Mouse (Mus musculus) ES-Bruce4 (cell line): ENCODE data around the gene Slc16a7.

Experiments used
- CTCF ChIP-seq: IDR thresholded peaks from one replicate; pipeline ENCODE4 v1.8.1; 2011; ENCODE audit warnings: low read depth, low read length
- EP300 ChIP-seq: IDR thresholded peaks from 2 replicates; pipeline ENCODE4 v1.6.1; 2011; ENCODE audit warnings: low read depth, low read length; ENCODE audit not compliant: insufficient read depth
- POLR2A ChIP-seq: IDR thresholded peaks from one replicate; pipeline ENCODE4 v1.8.1; 2011; ENCODE audit warnings: low read length; ENCODE audit not compliant: insufficient read depth

DNA sequence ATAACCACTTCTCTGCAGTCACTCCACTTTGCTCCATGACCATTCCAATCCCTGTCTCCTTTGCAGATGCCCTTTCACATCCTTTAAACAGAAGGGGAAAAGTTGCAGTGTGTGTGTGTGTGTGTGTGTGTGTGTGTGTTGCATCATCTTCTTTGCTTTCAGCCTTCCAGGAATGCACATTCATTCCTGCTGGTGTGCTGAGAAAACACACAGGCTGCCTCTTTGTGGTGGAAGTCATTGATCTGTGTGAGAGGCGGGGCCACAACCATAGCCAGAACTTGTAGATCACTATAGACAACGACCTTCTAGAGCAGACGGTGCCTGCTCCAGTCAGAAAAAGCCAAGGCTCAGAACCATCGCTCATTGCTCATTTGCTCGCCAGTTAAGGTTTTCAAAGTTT lies 103.9 kb downstream of the Slc16a7 start:
- TF ChIP-seq POLR2A (no peak), CTCF (no peak), EP300 (no peak)
